Mouse (Mus musculus): ENCODE measurements around the gene Ankrd23.

- TF ChIP-seq EP300 (IDR thresholded peaks at IDR 0.05; ENCODE audit: low read depth) (no peak), CTCF (IDR thresholded peaks at IDR 0.05; ENCODE audit: low read depth) (no peak)
These were observed 15.2 kb upstream of the Ankrd23 start for GRCm38 (mm10) chr1:36551904-36552303.

Data from liver, postnatal 0 days (tissue).